Mouse (Mus musculus): ENCODE data around the gene Ntmt1.

DNA sequence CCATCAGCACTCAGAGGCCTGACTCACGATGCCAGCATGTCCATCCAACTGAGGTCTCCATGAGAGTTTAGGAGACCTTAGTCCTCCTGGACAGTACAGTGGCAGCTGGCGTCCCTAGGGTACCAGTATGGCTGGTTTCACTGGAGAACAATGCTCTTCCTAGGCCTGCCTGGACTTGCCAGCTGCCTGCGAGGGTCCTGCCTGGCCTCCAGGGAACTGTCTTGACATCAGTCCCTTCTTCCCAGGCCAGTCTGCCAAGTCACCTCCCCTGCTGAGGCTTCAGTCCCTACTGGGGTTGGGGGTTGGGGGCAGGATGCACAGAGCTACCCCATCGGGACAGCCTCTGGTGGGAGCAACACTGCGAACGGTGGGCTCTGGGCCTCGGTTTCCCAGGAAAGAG, 15.6 kb upstream of the Ntmt1 start:
- TF ChIP-seq TAL1 (IDR thresholded peaks at IDR 0.05; ENCODE audit: low read length) (no peak), GATA1 (IDR thresholded peaks at IDR 0.05; ENCODE audit: low read length) (no peak)
